Mouse (Mus musculus) T-helper 2 cell (primary cell): ENCODE results near the gene Notch2.

Experiments
- in situ Hi-C: fragments of 300-600 bp; cut with MboI, MseI; formaldehyde crosslinking; loops from one replicate; pipeline ENCODE4 v1.15.1; 2025; ENCODE audit warnings: high pct_unique_total_duplicates

The Notch2 gene

GRCm38 (mm10) chr3:98050492-98051406 lies 37.4 kb downstream of the Notch2 start:
- in situ Hi-C loops: no loop called here

GRCm38 (mm10) chr3:98051407-98051968 lies 38.2 kb downstream of the Notch2 start:
- in situ Hi-C loops: no loop called here

- in situ Hi-C loops: no loop called here
Observed at GRCm38 (mm10) chr3:98052507-98053430, 39.4 kb downstream of the Notch2 start.

- in situ Hi-C loops: no loop called here
Observed at GRCm38 (mm10) chr3:98053817-98054216, 40.5 kb downstream of the Notch2 start.

GRCm38 (mm10) chr3:98054334-98055007 lies 41.1 kb downstream of the Notch2 start:
- in situ Hi-C loops: no loop called here

GRCm38 (mm10) chr3:98055008-98055345 lies 41.6 kb downstream of the Notch2 start:
- in situ Hi-C loops: no loop called here

- in situ Hi-C loops: no loop called here
Observed at GRCm38 (mm10) chr3:98055808-98056728, 42.7 kb downstream of the Notch2 start.

- in situ Hi-C loops: no loop called here
Observed at GRCm38 (mm10) chr3:98056956-98057365, 43.6 kb downstream of the Notch2 start.

- in situ Hi-C loops: no loop called here
Observed at GRCm38 (mm10) chr3:98059076-98059475, 45.7 kb downstream of the Notch2 start.

GRCm38 (mm10) chr3:98060981-98061660 lies 47.8 kb downstream of the Notch2 start:
- in situ Hi-C loops: no loop called here

GRCm38 (mm10) chr3:98061661-98062330 lies 48.5 kb downstream of the Notch2 start:
- in situ Hi-C loops: no loop called here

GRCm38 (mm10) chr3:98062591-98063185 lies 49.4 kb downstream of the Notch2 start:
- in situ Hi-C loops: no loop called here

- in situ Hi-C loops: no loop called here
Observed at GRCm38 (mm10) chr3:98063186-98063771, 50.0 kb downstream of the Notch2 start.

- in situ Hi-C loops: no loop called here
Observed at GRCm38 (mm10) chr3:98063833-98064232, 50.5 kb downstream of the Notch2 start.

- in situ Hi-C loops: no loop called here
Observed at GRCm38 (mm10) chr3:98065004-98065403, 51.7 kb downstream of the Notch2 start.

GRCm38 (mm10) chr3:98066434-98066833 lies 53.1 kb downstream of the Notch2 start:
- in situ Hi-C loops: no loop called here

GRCm38 (mm10) chr3:98067413-98067812 lies 54.1 kb downstream of the Notch2 start:
- in situ Hi-C loops: no loop called here

- in situ Hi-C loops: no loop called here
Observed at GRCm38 (mm10) chr3:98067852-98068491, 54.6 kb downstream of the Notch2 start.
